Mouse (Mus musculus): ENCODE measurements around the gene Bhlha9.

- TF ChIP-seq CTCF (IDR thresholded peaks at IDR 0.05; ENCODE audit: extremely low read depth, insufficient read length, insufficient replicate concordance, low read depth, low read length) (peak; percentile 95), POLR2A (IDR thresholded peaks at IDR 0.05; ENCODE audit: low read depth, low read length) (no peak)
Measured at GRCm38 (mm10) chr11:76645955-76646354, 26.3 kb upstream of the Bhlha9 start.
